In genomic region chr2:31083372-31083771, GRCm38 (mm10) we compare ENCODE assay signal across 17 mouse cellular contexts. TPM values are rescaled to one million over a fixed set of nuclear protein-coding genes. Genes with fewer than 3 reads are reported as not detected.
DNase-seq lines count a peak whose midpoint lies in the region; ATAC-seq and TF ChIP-seq lines count a peak whose summit lies in the region.
"Had no signal": no experiment of that assay in that cellular context is flagged by ENCODE, and none has a peak within 500 bp of the region (broad histone marks: within the 10 kb centered on the region; RNA-seq: fewer than 3 reads in every experiment).

No protein-coding gene starts in this region.

- H3K4me1 ChIP-seq in cerebellum, adult 2 months (ENCODE audit: control insufficient read depth, insufficient read depth, low read length) = peaks cover 53% of the 10 kb centered on the region
- peaks cover 51% of the 10 kb centered on the region; the same call in 1 of the 2 replicates for H3K4me1 ChIP-seq in spleen, adult 2 months (ENCODE audit: control insufficient read depth, insufficient read depth, insufficient read length)
- peaks cover 55% of the 10 kb centered on the region for H3K4me1 ChIP-seq in liver, embryonic 12.5 days

- peak; percentile 50 for ATAC-seq in liver, embryonic 12.5 days
- ATAC-seq: forebrain, embryonic 14.5 days had no signal

- H3K27me3 ChIP-seq in cerebellum, adult 2 months (ENCODE audit: control insufficient read depth, insufficient read depth, low read length) = no peaks in the 10 kb centered on the region
- H3K27me3 ChIP-seq in spleen, adult 2 months (ENCODE audit: control insufficient read depth, insufficient read depth, low read length) = no peaks in the 10 kb centered on the region
- no peaks in the 10 kb centered on the region for H3K27me3 ChIP-seq in liver, embryonic 12.5 days (replicated peaks)
- H3K27me3 ChIP-seq: embryonic facial prominence, embryonic 15.5 days; heart, embryonic 12.5 days; liver, embryonic 15.5 days; midbrain, embryonic 12.5 days; neural tube, embryonic 15.5 days had no signal

- DNase-seq in cerebellum, adult 2 months = no peak
- DNase-seq in cerebellum, postnatal 4 days (ENCODE audit: low spot score in 2 of 2) = no peak
- no peak for DNase-seq in spleen, adult 2 months (ENCODE audit: low read depth in 1 of 2, low spot score in 2 of 2)
- no peak for DNase-seq in spleen, postnatal 10 days (ENCODE audit: low spot score in 2 of 2)
- DNase-seq in adrenal gland, postnatal 4 days (ENCODE audit: low spot score in 2 of 2) = no peak
- DNase-seq in urinary bladder, adult 2 months (ENCODE audit: low spot score) = no peak
- DNase-seq: cerebellum, adult 9-10 months; gastrocnemius, postnatal 10 days; heart, postnatal 10 days had no signal

- peak overlapping the region; percentile 59 for H3K27ac ChIP-seq in cerebellum, adult 2 months (ENCODE audit: insufficient read depth, low read length)
- peak overlapping the region; percentile 78 for H3K27ac ChIP-seq in spleen, adult 2 months (ENCODE audit: insufficient read depth, low read length)
- no peak overlapping the region for H3K27ac ChIP-seq in liver, embryonic 12.5 days
- H3K27ac ChIP-seq: kidney, postnatal 0 days; midbrain, embryonic 12.5 days; neural tube, embryonic 15.5 days had no signal

- no peak for TF ChIP-seq CTCF in cerebellum, adult 2 months (IDR thresholded peaks at IDR 0.05; ENCODE audit: borderline replicate concordance, insufficient read depth, low read depth, low read length)
- no peak for TF ChIP-seq CTCF in spleen, adult 2 months (IDR thresholded peaks at IDR 0.05; ENCODE audit: extremely low read depth, insufficient read depth, insufficient read length, insufficient replicate concordance)

- H3K9me3 ChIP-seq in liver, embryonic 12.5 days (replicated peaks) = peaks cover 4% of the 10 kb centered on the region; the same call in 1 of the 2 replicates
- H3K9me3 ChIP-seq: liver, embryonic 15.5 days; neural tube, embryonic 15.5 days had no signal

- WGBS in cerebellum, adult 2 months = 96% methylated on average over 8 of the region's 8 CpGs
- 81% methylated on average over 8 of the region's 8 CpGs for WGBS in spleen, adult 2 months
- WGBS in liver, embryonic 12.5 days (ENCODE audit: insufficient replicate concordance) = 61% methylated on average over 8 of the region's 8 CpGs

- no peak overlapping the region for H3K4me3 ChIP-seq in cerebellum, adult 2 months (replicated peaks; ENCODE audit: insufficient read depth, low read depth, low read length)
- no peak overlapping the region for H3K4me3 ChIP-seq in spleen, adult 2 months (ENCODE audit: extremely low read depth, insufficient read depth, insufficient read length)
- H3K4me3 ChIP-seq in liver, embryonic 12.5 days = no peak overlapping the region
- H3K4me3 ChIP-seq: embryonic facial prominence, embryonic 15.5 days; heart, embryonic 12.5 days; liver, embryonic 15.5 days; midbrain, embryonic 12.5 days; neural tube, embryonic 15.5 days had no signal

- TF ChIP-seq POLR2A in cerebellum, adult 2 months (IDR thresholded peaks at IDR 0.05; ENCODE audit: borderline replicate concordance, insufficient read depth, low read length) = no peak
- TF ChIP-seq POLR2A in spleen, adult 2 months (IDR thresholded peaks at IDR 0.05; ENCODE audit: low read depth, low read length) = no peak

- peak overlapping the region; percentile 55 for H3K4me2 ChIP-seq in liver, embryonic 12.5 days
- H3K4me2 ChIP-seq: embryonic facial prominence, embryonic 15.5 days; heart, embryonic 12.5 days; midbrain, embryonic 12.5 days; neural tube, embryonic 15.5 days had no signal

- no peak overlapping the region for H3K9ac ChIP-seq in liver, embryonic 12.5 days
- H3K9ac ChIP-seq: embryonic facial prominence, embryonic 15.5 days; heart, embryonic 12.5 days; liver, embryonic 15.5 days; midbrain, embryonic 12.5 days; neural tube, embryonic 15.5 days had no signal

- H3K36me3 ChIP-seq in spleen, adult 2 months (ENCODE audit: control insufficient read depth, insufficient read depth, low read length) = peaks cover 6% of the 10 kb centered on the region
- peaks cover 21% of the 10 kb centered on the region for H3K36me3 ChIP-seq in liver, embryonic 12.5 days

RNA-seq across cellular contexts. Expression of gene Fnbp1, which starts 58.4 kb away (rescaled TPM):
- polyA plus RNA-seq in cerebellum, adult 2 months (2012; rRNA removed) = 310 and 320 TPM in 2 replicates
- 78.7 and 92.4 TPM in 2 replicates for polyA plus RNA-seq in spleen, adult 2 months (2012; rRNA removed)
- polyA plus RNA-seq in liver, embryonic 12.5 days (2016; fragmentation: Nextera tagmentation; extraction: Ambion mirVana) = 11.1 and 11.4 TPM in 2 replicates
- total RNA-seq in adrenal gland, postnatal 4 days (2021) = 10 to 100 TPM; 69.0 to 82.4 TPM
- 167 and 198 TPM in 2 replicates for polyA plus RNA-seq in urinary bladder, adult 2 months (2012; rRNA removed)
